Mouse (Mus musculus) spleen, adult 2 months (tissue): ENCODE measurements around the gene Zkscan1.

Experiments
- CTCF ChIP-seq: fragments of 200-500 bp; IDR thresholded peaks from 2 replicates; pipeline ENCODE4 v1.5.1; 2011; ENCODE audit warnings: mild to moderate bottlenecking, inconsistent platforms; ENCODE audit not compliant: insufficient read depth, insufficient read length, insufficient replicate concordance; ENCODE audit errors: extremely low read depth
- POLR2A ChIP-seq: fragments of 200-500 bp; IDR thresholded peaks from 2 replicates; pipeline ENCODE4 v1.6.1; 2011; ENCODE audit warnings: low read depth, low read length, inconsistent platforms

DNA sequence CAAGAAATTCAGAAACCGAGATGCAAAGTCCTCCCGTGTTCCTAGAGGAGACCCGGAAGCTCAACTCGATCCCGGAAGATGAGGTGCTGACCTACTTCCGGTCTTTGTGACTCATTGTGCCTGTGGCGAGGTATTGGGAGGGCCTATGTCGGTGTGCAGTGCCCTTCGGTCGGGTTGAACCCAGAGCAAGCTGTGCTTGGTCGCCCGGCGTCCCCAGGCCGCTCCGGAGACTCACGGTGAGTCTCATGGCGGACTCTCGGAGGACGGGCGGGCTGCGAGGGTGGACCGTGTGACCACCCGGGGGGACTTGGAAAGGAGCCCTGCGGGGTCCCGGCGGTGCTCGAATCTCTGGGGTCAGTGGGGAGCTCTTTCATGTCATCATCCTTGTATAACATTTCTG, at the start of gene Zkscan1:
- TF ChIP-seq CTCF: no peak
- peak; percentile 80 for TF ChIP-seq POLR2A
